18 mouse cellular contexts compared by ENCODE assay signal in genomic region chr11:58789532-58789931, GRCm38 (mm10). TPM values are rescaled to one million over a fixed set of nuclear protein-coding genes. Genes with fewer than 3 reads are reported as not detected.
A peak's percentile ranks its signal among the peaks of the same experiment; 100 is the strongest.
DNase-seq lines count a peak whose midpoint lies in the region; ATAC-seq and TF ChIP-seq lines count a peak whose summit lies in the region.
"Had no signal": no experiment of that assay in that cellular context is flagged by ENCODE, and none has a peak within 500 bp of the region (broad histone marks: within the 10 kb centered on the region; RNA-seq: fewer than 3 reads in every experiment).

No protein-coding gene starts in this region.

- no peak for DNase-seq in midbrain, embryonic 10.5 days (ENCODE audit: low spot score)
- peak; percentile 20 for DNase-seq in CD4-positive, CD25-positive, alpha-beta regulatory T cell, adult 2 months (ENCODE audit: low read depth, low spot score)
- DNase-seq in brain, embryonic 14.5 days (ENCODE audit: low read depth) = peak; percentile 57
- peak; percentile 66 for DNase-seq in splenic B cell, adult 2 months (ENCODE audit: low read depth, low spot score)
- DNase-seq in thymus, postnatal 10 days (ENCODE audit: low spot score in 2 of 2) = no peak
- DNase-seq: adrenal gland, adult 8-10 months; cerebellum, adult 8-10 months; kidney, adult 18-20 months; kidney, postnatal 14 days; liver; lung, embryonic 14.5 days had no signal

- H3K4me1 ChIP-seq in midbrain, embryonic 13.5 days (replicated peaks) = peaks cover 10% of the 10 kb centered on the region
- H3K4me1 ChIP-seq in midbrain, embryonic 10.5 days = peaks cover 9% of the 10 kb centered on the region; the same call in 1 of the 2 replicates
- H3K4me1 ChIP-seq: embryonic facial prominence, embryonic 15.5 days had no signal

- H3K4me3 ChIP-seq in midbrain, embryonic 13.5 days (replicated peaks) = no peak overlapping the region
- no peak overlapping the region for H3K4me3 ChIP-seq in midbrain, embryonic 10.5 days
- H3K4me3 ChIP-seq: embryonic facial prominence, embryonic 15.5 days; forebrain, embryonic 12.5 days; heart, embryonic 13.5 days; megakaryocyte, embryonic 14.5 days had no signal

- H3K9me3 ChIP-seq in midbrain, embryonic 13.5 days = no peaks in the 10 kb centered on the region
- no peaks in the 10 kb centered on the region for H3K9me3 ChIP-seq in midbrain, embryonic 10.5 days (replicated peaks)
- H3K9me3 ChIP-seq: embryonic facial prominence, embryonic 15.5 days; forebrain, embryonic 12.5 days; heart, embryonic 13.5 days; megakaryocyte, embryonic 14.5 days had no signal

- peak overlapping the region; percentile 14; the same call in 1 of the 2 replicates for H3K27ac ChIP-seq in midbrain, embryonic 13.5 days
- no peak overlapping the region for H3K27ac ChIP-seq in midbrain, embryonic 10.5 days (replicated peaks)
- H3K27ac ChIP-seq: embryonic facial prominence, embryonic 15.5 days; forebrain, embryonic 12.5 days; heart, embryonic 13.5 days had no signal

- H3K36me3 ChIP-seq in midbrain, embryonic 13.5 days = no peaks in the 10 kb centered on the region
- H3K36me3 ChIP-seq in midbrain, embryonic 10.5 days = no peaks in the 10 kb centered on the region
- no peaks in the 10 kb centered on the region for H3K36me3 ChIP-seq in splenic B cell, adult 2 months (ENCODE audit: control insufficient read depth, insufficient read depth, low read length, poor library complexity, severe bottlenecking)
- H3K36me3 ChIP-seq: embryonic facial prominence, embryonic 15.5 days; forebrain, embryonic 12.5 days; heart, embryonic 13.5 days had no signal

- 20% methylated on average over 3 of the region's 3 CpGs for WGBS in midbrain, embryonic 13.5 days
- WGBS in midbrain, embryonic 10.5 days = 31% methylated on average over 3 of the region's 3 CpGs

- ATAC-seq in midbrain, embryonic 13.5 days = no peak
- no peak for ATAC-seq in cerebellum, adult (ENCODE audit: insufficient number of reproducible peaks, low FRiP score, low TSS enrichment)

- 0 out of 2 replicates have a peak overlapping the region, but pooled peaks have one; percentile 17 for H3K4me2 ChIP-seq in midbrain, embryonic 13.5 days (replicated peaks)
- H3K4me2 ChIP-seq: embryonic facial prominence, embryonic 15.5 days; forebrain, embryonic 12.5 days; heart, embryonic 13.5 days; lung, embryonic 14.5 days had no signal

- no peak for TF ChIP-seq CTCF in brain, embryonic 14.5 days (IDR thresholded peaks at IDR 0.05; ENCODE audit: borderline replicate concordance, extremely low read depth, insufficient read depth, insufficient read length)

- no peaks in the 10 kb centered on the region for H3K27me3 ChIP-seq in midbrain, embryonic 13.5 days
- H3K27me3 ChIP-seq in midbrain, embryonic 10.5 days (ENCODE audit: low read depth, poor library complexity, severe bottlenecking) = no peaks in the 10 kb centered on the region
- no peaks in the 10 kb centered on the region for H3K27me3 ChIP-seq in splenic B cell, adult 2 months (ENCODE audit: control insufficient read depth, insufficient read depth, low read length, poor library complexity, severe bottlenecking)
- H3K27me3 ChIP-seq: embryonic facial prominence, embryonic 15.5 days; forebrain, embryonic 12.5 days; heart, embryonic 13.5 days had no signal

- H3K9ac ChIP-seq in midbrain, embryonic 13.5 days (replicated peaks) = 0 out of 2 replicates have a peak overlapping the region, but pooled peaks have one; percentile 28
- H3K9ac ChIP-seq: embryonic facial prominence, embryonic 15.5 days; forebrain, embryonic 12.5 days; heart, embryonic 13.5 days; lung, embryonic 14.5 days had no signal

- TF ChIP-seq POLR2A in brain, embryonic 14.5 days (IDR thresholded peaks at IDR 0.05; ENCODE audit: borderline replicate concordance, extremely low read depth, insufficient read depth, insufficient read length, poor library complexity, severe bottlenecking) = no peak

RNA-seq across cellular contexts. Expression of gene Olfr314, which starts 6.8 kb away (rescaled TPM):
- not detected in 2 replicates for polyA plus RNA-seq in midbrain, embryonic 13.5 days (2015; fragmentation: Nextera tagmentation; extraction: Ambion mirVana)
- polyA plus RNA-seq in midbrain, embryonic 10.5 days (2016; fragmentation: Nextera tagmentation; extraction: Ambion mirVana) = not detected in 2 replicates
- not detected in 2 replicates for polyA plus RNA-seq in brain, embryonic 14.5 days (2012; rRNA removed)
- polyA plus RNA-seq: embryonic facial prominence, embryonic 15.5 days; forebrain, embryonic 12.5 days; lung, embryonic 14.5 days; small intestine, adult 2 months had no signal

RNA-seq across cellular contexts. Expression of gene Fam183b, which starts 12.2 kb away (rescaled TPM):
- 2.4 and 7.3 TPM in 2 replicates for polyA plus RNA-seq in midbrain, embryonic 13.5 days (2015; fragmentation: Nextera tagmentation; extraction: Ambion mirVana)
- 3.8 and 6.1 TPM in 2 replicates for polyA plus RNA-seq in midbrain, embryonic 10.5 days (2016; fragmentation: Nextera tagmentation; extraction: Ambion mirVana)
- polyA plus RNA-seq in brain, embryonic 14.5 days (2012; rRNA removed) = 1.1 and 2.4 TPM in 2 replicates
- polyA plus RNA-seq: lung, embryonic 14.5 days had no signal

RNA-seq across cellular contexts. Expression of gene Olfr315, which starts 16.5 kb away (rescaled TPM):
- polyA plus RNA-seq in midbrain, embryonic 13.5 days (2015; fragmentation: Nextera tagmentation; extraction: Ambion mirVana) = not detected in 2 replicates
- not detected in 2 replicates for polyA plus RNA-seq in midbrain, embryonic 10.5 days (2016; fragmentation: Nextera tagmentation; extraction: Ambion mirVana)
- polyA plus RNA-seq in brain, embryonic 14.5 days (2012; rRNA removed) = not detected in 2 replicates
- polyA plus RNA-seq: embryonic facial prominence, embryonic 15.5 days; forebrain, embryonic 12.5 days; heart, embryonic 13.5 days; lung, embryonic 14.5 days; small intestine, adult 2 months had no signal

RNA-seq across cellular contexts. Expression of gene Olfr313, which starts 25.3 kb away (rescaled TPM):
- 0.10 TPM in 1 of 2 replicates, not detected in the other for polyA plus RNA-seq in midbrain, embryonic 13.5 days (2015; fragmentation: Nextera tagmentation; extraction: Ambion mirVana)
- not detected in 2 replicates for polyA plus RNA-seq in midbrain, embryonic 10.5 days (2016; fragmentation: Nextera tagmentation; extraction: Ambion mirVana)
- not detected in 2 replicates for polyA plus RNA-seq in brain, embryonic 14.5 days (2012; rRNA removed)
- polyA plus RNA-seq: forebrain, embryonic 12.5 days; lung, embryonic 14.5 days; small intestine, adult 2 months had no signal

RNA-seq across cellular contexts. Expression of gene Olfr316, which starts 37.0 kb away (rescaled TPM):
- polyA plus RNA-seq in midbrain, embryonic 13.5 days (2015; fragmentation: Nextera tagmentation; extraction: Ambion mirVana) = not detected in 2 replicates
- polyA plus RNA-seq in midbrain, embryonic 10.5 days (2016; fragmentation: Nextera tagmentation; extraction: Ambion mirVana) = not detected in 2 replicates
- not detected in 2 replicates for polyA plus RNA-seq in brain, embryonic 14.5 days (2012; rRNA removed)
- polyA plus RNA-seq: forebrain, embryonic 12.5 days; heart, embryonic 13.5 days; lung, embryonic 14.5 days; small intestine, adult 2 months had no signal

Comparison
In these comparisons a context has a peak if more than half of its experiments do, and no peak if none do; other contexts are left out.
1. DNase-seq: peak in CD4-positive, CD25-positive, alpha-beta regulatory T cell, adult 2 months (single experiment), brain, embryonic 14.5 days (single experiment) and splenic B cell, adult 2 months (single experiment); none in midbrain, embryonic 10.5 days (single experiment) and thymus, postnatal 10 days (0 of 2).